Mouse (Mus musculus): ENCODE data around the gene Fth1. TPM values are rescaled to one million over a fixed set of nuclear protein-coding genes. Genes with fewer than 3 reads are reported as not detected.

Fth1 gene
- polyA plus RNA-seq, 1 experiment from 2014 or later, result 2,252 TPM

DNA sequence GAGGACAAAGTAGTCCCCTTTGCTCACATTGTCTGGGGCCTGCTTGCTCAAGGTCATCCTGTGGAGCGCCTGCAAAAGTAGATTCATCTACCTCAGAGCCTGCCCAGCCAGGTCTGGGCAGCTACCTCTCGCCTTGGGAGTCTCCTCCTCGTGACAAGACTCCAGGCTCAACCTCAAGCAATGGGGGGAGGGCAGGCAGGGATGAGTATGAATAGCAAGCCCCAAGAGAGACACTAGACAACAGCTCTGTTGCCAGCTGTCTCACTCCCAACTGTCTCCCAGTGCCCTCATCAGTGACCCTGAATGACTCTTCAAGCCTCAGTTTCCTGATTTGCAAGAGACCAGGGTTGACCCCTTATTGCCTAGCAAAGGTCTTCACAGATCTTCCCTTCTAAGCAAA lies 33.0 kb downstream of the Fth1 start:
- Histone ChIP-seq H3K27me3 (ENCODE audit: control insufficient read depth, insufficient read depth, low read length) (no peaks in the 10 kb centered on the region), H3K4me1 (ENCODE audit: control insufficient read depth, insufficient read depth, low read length) (peaks cover 27% of the 10 kb centered on the region), H3K9me3 (replicated peaks; ENCODE audit: control insufficient read depth, low read length) (no peaks in the 10 kb centered on the region), H3K4me2 (ENCODE audit: low read depth, low read length) (no peak overlapping the region), H3K4me3 (ENCODE audit: low read length) (no peak overlapping the region), H3K27ac (ENCODE audit: low read length) (peak overlapping the region; percentile 84), H3K36me3 (ENCODE audit: control insufficient read depth, insufficient read depth) (no peaks in the 10 kb centered on the region), H3K9ac (ENCODE audit: low read length) (peak overlapping the region; percentile 35; the same call in 1 of the 2 replicates)
- 32% methylated on average over 3 of the region's 3 CpGs for WGBS
- ATAC-seq (replicated peaks; ENCODE audit: extremely low read depth, insufficient read depth, low FRiP score), result no peak

- H3K9me3 ChIP-seq (replicated peaks; ENCODE audit: control insufficient read depth, low read length), result no peaks in the 10 kb centered on the region
- ATAC-seq (replicated peaks; ENCODE audit: extremely low read depth, insufficient read depth, low FRiP score), result peak; percentile 33
- WGBS, result 16% methylated on average over 5 of the region's 5 CpGs
- H3K27me3 ChIP-seq (ENCODE audit: control insufficient read depth, insufficient read depth, low read length), result no peaks in the 10 kb centered on the region
- H3K27ac ChIP-seq (ENCODE audit: low read length), result peak overlapping the region; percentile 84
- H3K4me2 ChIP-seq (ENCODE audit: low read depth, low read length), result no peak overlapping the region
- no peak overlapping the region for H3K9ac ChIP-seq (ENCODE audit: low read length)
- no peaks in the 10 kb centered on the region for H3K36me3 ChIP-seq (ENCODE audit: control insufficient read depth, insufficient read depth)
- H3K4me3 ChIP-seq (ENCODE audit: low read length), result no peak overlapping the region
- H3K4me1 ChIP-seq (ENCODE audit: control insufficient read depth, insufficient read depth, low read length), result peaks cover 33% of the 10 kb centered on the region
These were observed 33.5 kb downstream of the Fth1 start for GRCm38 (mm10) chr19:10013913-10014312.

DNA sequence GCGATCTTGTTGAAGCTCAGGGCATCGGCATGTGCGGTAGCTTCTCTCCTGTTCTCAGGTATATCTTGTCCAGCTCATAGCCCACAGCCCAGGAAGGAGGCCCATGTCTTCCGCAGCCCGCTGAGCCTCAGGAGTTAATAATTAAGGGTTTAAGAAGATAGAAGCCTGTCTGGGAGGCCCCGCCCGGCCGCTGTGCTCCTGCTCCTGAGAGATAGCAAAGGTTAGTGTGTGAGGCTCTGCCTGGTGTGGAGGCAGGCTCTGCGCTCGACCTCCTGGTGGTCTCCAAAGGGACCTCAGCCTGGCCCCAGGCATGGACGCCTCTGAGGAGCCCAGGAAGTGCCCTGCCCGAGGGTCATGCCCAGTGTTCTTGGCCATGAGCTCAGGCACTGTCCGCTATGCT lies 34.4 kb downstream of the Fth1 start:
- 63% methylated on average over 13 of the region's 13 CpGs for WGBS
- no peak overlapping the region for H3K4me2 ChIP-seq (ENCODE audit: low read depth, low read length)
- peak overlapping the region; percentile 84; the same call in 1 of the 2 replicates for H3K27ac ChIP-seq (ENCODE audit: low read length)
- H3K4me3 ChIP-seq (ENCODE audit: low read length), result no peak overlapping the region
- no peaks in the 10 kb centered on the region for H3K36me3 ChIP-seq (ENCODE audit: control insufficient read depth, insufficient read depth)
- H3K4me1 ChIP-seq (ENCODE audit: control insufficient read depth, insufficient read depth, low read length), result peaks cover 35% of the 10 kb centered on the region
- H3K9ac ChIP-seq (ENCODE audit: low read length), result no peak overlapping the region
- no peak for ATAC-seq (replicated peaks; ENCODE audit: extremely low read depth, insufficient read depth, low FRiP score)
- no peaks in the 10 kb centered on the region for H3K27me3 ChIP-seq (ENCODE audit: control insufficient read depth, insufficient read depth, low read length)
- H3K9me3 ChIP-seq (replicated peaks; ENCODE audit: control insufficient read depth, low read length), result no peaks in the 10 kb centered on the region

DNA sequence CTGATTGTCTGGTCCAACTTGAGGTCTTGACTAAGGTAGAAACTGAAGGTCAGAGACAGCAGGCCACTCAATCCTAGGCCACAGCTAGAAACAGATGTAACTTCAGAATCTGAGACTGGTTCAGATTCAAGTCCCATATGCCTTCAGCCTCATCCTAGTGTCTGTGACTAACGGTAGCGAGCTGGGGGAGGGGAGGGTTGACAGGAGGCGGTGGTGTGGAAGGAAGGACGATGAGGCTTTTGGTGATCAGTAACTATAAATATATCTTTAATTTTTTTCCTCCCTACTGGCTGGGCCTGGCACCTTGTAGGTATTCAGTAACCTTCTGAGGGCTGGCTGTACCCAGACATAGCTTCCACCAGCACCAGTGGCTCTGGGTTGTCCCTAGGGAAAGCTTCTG lies 35.0 kb downstream of the Fth1 start:
- no peak overlapping the region for H3K4me3 ChIP-seq (ENCODE audit: low read length)
- H3K27me3 ChIP-seq (ENCODE audit: control insufficient read depth, insufficient read depth, low read length), result no peaks in the 10 kb centered on the region
- H3K27ac ChIP-seq (ENCODE audit: low read length), result no peak overlapping the region
- H3K4me2 ChIP-seq (ENCODE audit: low read depth, low read length), result no peak overlapping the region
- WGBS, result 53% methylated on average over 4 of the region's 4 CpGs
- peaks cover 35% of the 10 kb centered on the region for H3K4me1 ChIP-seq (ENCODE audit: control insufficient read depth, insufficient read depth, low read length)
- H3K9ac ChIP-seq (ENCODE audit: low read length), result no peak overlapping the region
- no peak for ATAC-seq (replicated peaks; ENCODE audit: extremely low read depth, insufficient read depth, low FRiP score)
- H3K36me3 ChIP-seq (ENCODE audit: control insufficient read depth, insufficient read depth), result no peaks in the 10 kb centered on the region
- no peaks in the 10 kb centered on the region for H3K9me3 ChIP-seq (replicated peaks; ENCODE audit: control insufficient read depth, low read length)

- Histone ChIP-seq H3K36me3 (ENCODE audit: control insufficient read depth, insufficient read depth) (no peaks in the 10 kb centered on the region), H3K4me2 (ENCODE audit: low read depth, low read length) (no peak overlapping the region), H3K27ac (ENCODE audit: low read length) (no peak overlapping the region), H3K9ac (ENCODE audit: low read length) (no peak overlapping the region), H3K27me3 (ENCODE audit: control insufficient read depth, insufficient read depth, low read length) (no peaks in the 10 kb centered on the region), H3K4me3 (ENCODE audit: low read length) (no peak overlapping the region), H3K4me1 (ENCODE audit: control insufficient read depth, insufficient read depth, low read length) (peaks cover 35% of the 10 kb centered on the region), H3K9me3 (replicated peaks; ENCODE audit: control insufficient read depth, low read length) (no peaks in the 10 kb centered on the region)
- WGBS, result 77% methylated on average over 4 of the region's 4 CpGs
- no peak for ATAC-seq (replicated peaks; ENCODE audit: extremely low read depth, insufficient read depth, low FRiP score)
These were observed 35.8 kb downstream of the Fth1 start for GRCm38 (mm10) chr19:10016151-10016550.

- 8% methylated on average over 44 of the region's 44 CpGs for WGBS
- Histone ChIP-seq H3K4me2 (ENCODE audit: low read depth, low read length) (peak overlapping the region; percentile 76), H3K4me3 (ENCODE audit: low read length) (peak overlapping the region; percentile 64), H3K9ac (ENCODE audit: low read length) (peak overlapping the region; percentile 78), H3K27me3 (ENCODE audit: control insufficient read depth, insufficient read depth, low read length) (no peaks in the 10 kb centered on the region), H3K27ac (ENCODE audit: low read length) (peak overlapping the region; percentile 75), H3K4me1 (ENCODE audit: control insufficient read depth, insufficient read depth, low read length) (peaks cover 39% of the 10 kb centered on the region), H3K36me3 (ENCODE audit: control insufficient read depth, insufficient read depth) (no peaks in the 10 kb centered on the region), H3K9me3 (replicated peaks; ENCODE audit: control insufficient read depth, low read length) (no peaks in the 10 kb centered on the region)
- ATAC-seq (replicated peaks; ENCODE audit: extremely low read depth, insufficient read depth, low FRiP score), result peak; percentile 96
These were observed 37.5 kb downstream of the Fth1 start for GRCm38 (mm10) chr19:10017637-10018526.

DNA sequence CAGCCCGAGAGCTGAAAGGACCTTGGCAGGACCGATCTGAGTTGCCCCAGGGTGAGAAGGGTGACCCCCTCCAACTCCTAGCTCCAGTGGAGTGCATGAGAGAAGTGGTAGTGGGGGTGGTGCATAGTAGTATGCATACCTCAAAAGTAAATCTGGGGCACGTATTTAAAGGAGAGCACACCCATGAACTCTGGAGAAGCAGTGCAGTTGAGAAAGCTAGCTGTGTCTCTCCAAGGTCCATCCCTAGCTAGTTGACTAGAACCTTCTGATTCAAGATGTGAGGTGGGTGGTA lies 38.1 kb downstream of the Fth1 start:
- Histone ChIP-seq H3K4me3 (ENCODE audit: low read length) (peak overlapping the region; percentile 64), H3K36me3 (ENCODE audit: control insufficient read depth, insufficient read depth) (no peaks in the 10 kb centered on the region), H3K4me1 (ENCODE audit: control insufficient read depth, insufficient read depth, low read length) (peaks cover 34% of the 10 kb centered on the region), H3K27ac (ENCODE audit: low read length) (peak overlapping the region; percentile 63), H3K4me2 (ENCODE audit: low read depth, low read length) (peak overlapping the region; percentile 76), H3K9ac (ENCODE audit: low read length) (peak overlapping the region; percentile 78), H3K9me3 (replicated peaks; ENCODE audit: control insufficient read depth, low read length) (no peaks in the 10 kb centered on the region), H3K27me3 (ENCODE audit: control insufficient read depth, insufficient read depth, low read length) (no peaks in the 10 kb centered on the region)
- peak; percentile 28 for ATAC-seq (replicated peaks; ENCODE audit: extremely low read depth, insufficient read depth, low FRiP score)
- WGBS, result 0% methylated on average over 3 of the region's 3 CpGs

DNA sequence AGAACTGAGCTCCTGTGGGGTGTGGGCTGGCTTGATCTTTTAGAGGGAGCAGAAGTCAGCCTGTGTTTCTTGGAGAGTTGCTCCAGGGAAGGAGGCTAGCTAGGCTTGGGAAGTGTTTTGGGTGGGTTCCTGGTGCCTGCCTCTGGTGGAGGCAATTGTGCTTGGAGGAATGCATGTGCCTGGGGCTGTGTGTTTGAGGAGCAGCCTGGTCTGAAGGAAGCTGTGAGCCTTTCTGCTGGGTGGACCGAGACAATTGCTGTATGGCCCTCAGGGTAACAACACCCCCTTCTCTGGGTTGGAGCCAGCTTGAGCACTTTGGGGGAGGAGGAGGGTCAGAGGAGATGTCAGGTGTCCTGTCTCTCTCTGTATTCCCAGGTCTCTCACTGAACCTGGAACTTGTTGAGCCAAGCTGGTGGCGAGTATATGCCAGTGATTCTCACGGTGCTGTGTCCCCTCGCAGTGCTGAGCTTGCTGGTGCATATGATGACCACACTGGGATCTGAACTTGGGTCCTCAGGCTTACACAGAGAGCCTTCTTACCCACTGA lies 38.9 kb downstream of the Fth1 start:
- peak overlapping the region; percentile 76 for H3K4me2 ChIP-seq (ENCODE audit: low read depth, low read length)
- H3K4me3 ChIP-seq (ENCODE audit: low read length), result peak overlapping the region; percentile 64
- peak overlapping the region; percentile 78 for H3K9ac ChIP-seq (ENCODE audit: low read length)
- H3K4me1 ChIP-seq (ENCODE audit: control insufficient read depth, insufficient read depth, low read length), result peaks cover 31% of the 10 kb centered on the region
- no peak overlapping the region for H3K27ac ChIP-seq (ENCODE audit: low read length)
- WGBS, result 73% methylated on average over 4 of the region's 4 CpGs
- no peaks in the 10 kb centered on the region for H3K36me3 ChIP-seq (ENCODE audit: control insufficient read depth, insufficient read depth)
- ATAC-seq (replicated peaks; ENCODE audit: extremely low read depth, insufficient read depth, low FRiP score), result no peak
- H3K27me3 ChIP-seq (ENCODE audit: control insufficient read depth, insufficient read depth, low read length), result no peaks in the 10 kb centered on the region
- H3K9me3 ChIP-seq (replicated peaks; ENCODE audit: control insufficient read depth, low read length), result no peaks in the 10 kb centered on the region

- Histone ChIP-seq H3K4me3 (ENCODE audit: low read length) (no peak overlapping the region), H3K4me1 (ENCODE audit: control insufficient read depth, insufficient read depth, low read length) (peaks cover 44% of the 10 kb centered on the region), H3K27ac (ENCODE audit: low read length) (peak overlapping the region; percentile 41; the same call in 1 of the 2 replicates), H3K4me2 (ENCODE audit: low read depth, low read length) (no peak overlapping the region), H3K9ac (ENCODE audit: low read length) (no peak overlapping the region), H3K27me3 (ENCODE audit: control insufficient read depth, insufficient read depth, low read length) (no peaks in the 10 kb centered on the region), H3K36me3 (ENCODE audit: control insufficient read depth, insufficient read depth) (no peaks in the 10 kb centered on the region), H3K9me3 (replicated peaks; ENCODE audit: control insufficient read depth, low read length) (no peaks in the 10 kb centered on the region)
- WGBS, result 83% methylated on average over 2 of the region's 2 CpGs
- no peak for ATAC-seq (replicated peaks; ENCODE audit: extremely low read depth, insufficient read depth, low FRiP score)
These were observed 41.6 kb downstream of the Fth1 start for GRCm38 (mm10) chr19:10021981-10022380.

Measured in heart, embryonic 16.5 days (tissue).